Mouse (Mus musculus) gastrocnemius, postnatal 10 days (tissue): ENCODE measurements around the gene Sema4f. TPM values are rescaled to one million over a fixed set of nuclear protein-coding genes. Genes with fewer than 3 reads are reported as not detected.

Source experiments
- DNase-seq: peaks from one replicate; pipeline ENCODE4 v3.0.0; 2021; ENCODE audit warnings: mixed read lengths
- total RNA-seq, 2 experiments: library from RNA; stranded (reverse); gene quantifications; 2 replicates each; pipeline ENCODE4 v1.2.3; 2021

Sema4f gene
- total RNA-seq, 2 experiments from 2014 or later = 0.47 to 0.49 TPM

DNA sequence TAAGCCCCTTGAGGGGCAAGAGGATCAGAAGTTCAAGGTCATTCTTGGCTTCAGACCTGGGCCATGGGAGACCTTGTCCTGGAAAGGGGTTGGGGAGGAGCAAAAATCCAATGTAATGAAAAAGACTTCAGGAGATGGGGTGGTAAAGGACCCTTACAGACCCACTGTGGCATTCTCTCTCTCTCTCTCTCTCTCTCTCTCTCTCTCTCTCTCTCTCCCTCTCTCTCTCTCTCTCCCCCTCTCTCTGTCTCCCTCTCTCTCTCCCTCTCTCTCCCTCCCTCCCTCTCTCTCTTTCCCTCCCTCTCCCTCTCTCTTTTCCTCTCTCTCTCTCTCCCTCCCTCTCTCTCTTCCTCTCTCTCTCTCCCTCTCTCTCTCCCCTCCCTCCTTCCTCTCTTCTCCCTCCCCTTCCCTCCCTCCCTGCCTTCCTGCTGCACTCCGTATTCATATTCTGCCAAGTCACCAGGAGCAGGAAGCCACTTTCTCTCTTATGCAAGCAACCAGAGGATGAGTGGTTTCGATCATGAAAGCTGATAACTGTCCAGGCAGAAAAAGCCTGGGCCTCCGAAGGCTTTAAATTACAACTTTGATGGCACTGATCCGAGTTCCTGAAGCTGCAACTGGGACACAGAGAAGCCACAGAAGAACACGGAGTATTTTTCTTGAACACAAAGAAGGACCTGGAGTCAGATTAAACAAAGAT lies 67.8 kb downstream of the Sema4f start:
- no peak for DNase-seq

GRCm38 (mm10) chr6:82868476-82868875 lies 71.1 kb downstream of the Sema4f start:
- no peak for DNase-seq

DNA sequence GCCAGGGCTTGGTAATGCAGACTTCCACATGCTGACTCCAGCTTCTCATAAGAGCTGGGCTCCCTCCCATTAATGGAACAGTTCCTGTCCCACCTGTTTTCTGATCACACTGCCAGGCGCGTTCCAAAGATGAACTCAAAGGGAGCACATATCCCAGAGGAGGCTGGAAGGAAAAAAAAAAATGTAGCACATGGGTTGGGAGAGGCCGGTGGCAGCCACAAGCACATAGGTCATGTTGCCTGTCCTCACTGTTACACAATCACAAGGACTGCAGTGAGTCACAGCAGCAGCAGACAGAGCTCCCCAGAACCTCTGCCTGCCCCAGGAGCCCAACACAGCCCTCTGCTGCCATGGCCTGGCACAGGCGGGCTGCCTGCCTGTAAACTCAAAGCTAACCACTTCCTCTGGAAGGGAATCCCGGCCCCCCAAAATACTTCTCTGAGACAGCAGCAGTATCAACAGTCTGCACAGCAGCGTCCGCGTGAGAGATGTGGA lies 76.1 kb downstream of the Sema4f start:
- DNase-seq = peak; percentile 41

GRCm38 (mm10) chr6:82862475-82862874 lies 77.1 kb downstream of the Sema4f start:
- no peak for DNase-seq

- DNase-seq = no peak
Measured at GRCm38 (mm10) chr6:82862042-82862441, 77.5 kb downstream of the Sema4f start.

Other genes with a start within 250 kb of the Sema4f start
- 10 to 100 TPM; 26.1 to 28.9 TPM for gene Pole4, start 234.4 kb downstream of the Sema4f start, total RNA-seq
- 10 to 100 TPM; 50.0 to 61.7 TPM for gene Hk2, start 165.3 kb downstream of the Sema4f start, total RNA-seq
- under 1 TPM in 1 of 2 experiments, not detected in 1; 0.49 TPM for gene M1ap, start 7.1 kb upstream of the Sema4f start, total RNA-seq
- 10 to 100 TPM in 1 of 2 experiments, 1 to 10 TPM in 1; 6.2 to 10.7 TPM for gene Dok1, start 93.7 kb upstream of the Sema4f start, total RNA-seq
- 10 to 100 TPM; 10.5 to 11.9 TPM for gene Loxl3, start 94.4 kb upstream of the Sema4f start, total RNA-seq
- 10 to 100 TPM; 66.9 to 70.7 TPM for gene Aup1, start 114.8 kb upstream of the Sema4f start, total RNA-seq
- gene Htra2, start 115.5 kb upstream of the Sema4f start, total RNA-seq = 10 to 100 TPM; 23.8 to 28.4 TPM
- gene Dqx1, start 118.1 kb upstream of the Sema4f start, total RNA-seq = under 1 TPM; 0.42 to 0.65 TPM
- gene Tlx2, start 130.5 kb upstream of the Sema4f start, total RNA-seq = not detected
- 1 to 10 TPM; 5.5 to 8.5 TPM for gene Pcgf1, start 138.1 kb upstream of the Sema4f start, total RNA-seq
- 1 to 10 TPM in 1 of 2 experiments, under 1 TPM in 1; 0.33 to 1.3 TPM for gene Lbx2, start 146.6 kb upstream of the Sema4f start, total RNA-seq
- gene Ccdc142, start 161.8 kb upstream of the Sema4f start, total RNA-seq = 1 to 10 TPM in 1 of 2 experiments, under 1 TPM in 1; 0.19 to 1.2 TPM
- gene Gm42688, start 161.8 kb upstream of the Sema4f start, total RNA-seq = 1 to 10 TPM; 1.4 to 2.3 TPM
- 100 to 1,000 TPM; 101 to 114 TPM for gene Mrpl53, start 169.3 kb upstream of the Sema4f start, total RNA-seq
- gene Mogs, start 175.7 kb upstream of the Sema4f start, total RNA-seq = 10 to 100 TPM; 11.0 to 15.7 TPM
- gene Wbp1, start 181.8 kb upstream of the Sema4f start, total RNA-seq = 10 to 100 TPM; 48.0 to 52.3 TPM
- 10 to 100 TPM; 13.1 to 15.2 TPM for gene Ino80b, start 185.7 kb upstream of the Sema4f start, total RNA-seq
- gene Rtkn, start 195.7 kb upstream of the Sema4f start, total RNA-seq = 10 to 100 TPM; 22.3 to 24.5 TPM
- 1 to 10 TPM in 1 of 2 experiments, under 1 TPM in 1; 0.43 to 1.4 TPM for gene Wdr54, start 216.6 kb upstream of the Sema4f start, total RNA-seq
- under 1 TPM in 1 of 2 experiments, not detected in 1; 0.23 TPM for gene 1700003E16Rik, start 216.6 kb upstream of the Sema4f start, total RNA-seq
- 100 to 1,000 TPM; 126 to 132 TPM for gene Dctn1, start 226.2 kb upstream of the Sema4f start, total RNA-seq